Mouse (Mus musculus) E14TG2a.4 (cell line): Measurements from ENCODE around the gene Pold1.

Experiments
- H3K27me3 ChIP-seq: 2 replicates; pipeline ENCODE4 v1.6.1; 2014; ENCODE audit warnings: low read length, control low read depth; ENCODE audit not compliant: insufficient read depth
- H3K36me3 ChIP-seq: 2 replicates; pipeline ENCODE4 v1.6.1; 2014; ENCODE audit warnings: low read length, control low read depth; ENCODE audit not compliant: insufficient read depth
- H3K4me1 ChIP-seq: replicated peaks from 2 replicates; pipeline ENCODE4 v1.6.1; 2014; ENCODE audit warnings: low read depth, low read length, control low read depth
- H3K4me3 ChIP-seq: replicated peaks from 2 replicates; pipeline ENCODE4 v1.5.1; 2014; ENCODE audit warnings: mild to moderate bottlenecking, low read length
- H3K9me3 ChIP-seq: 2 replicates; pipeline ENCODE4 v1.6.1; 2014; ENCODE audit warnings: low read length, control low read depth
- CTCF ChIP-seq: conservative IDR thresholded peaks from 2 replicates; pipeline ENCODE4 v1.5.1; 2014; ENCODE audit warnings: low read length
- NANOG ChIP-seq: IDR thresholded peaks from 2 replicates; pipeline ENCODE4 v1.6.1; 2014; ENCODE audit warnings: borderline replicate concordance, low read length, mixed read lengths
- POU5F1 ChIP-seq: IDR thresholded peaks from 2 replicates; pipeline ENCODE4 v1.6.1; 2014; ENCODE audit warnings: low read length, borderline replicate concordance

The Pold1 gene

DNA sequence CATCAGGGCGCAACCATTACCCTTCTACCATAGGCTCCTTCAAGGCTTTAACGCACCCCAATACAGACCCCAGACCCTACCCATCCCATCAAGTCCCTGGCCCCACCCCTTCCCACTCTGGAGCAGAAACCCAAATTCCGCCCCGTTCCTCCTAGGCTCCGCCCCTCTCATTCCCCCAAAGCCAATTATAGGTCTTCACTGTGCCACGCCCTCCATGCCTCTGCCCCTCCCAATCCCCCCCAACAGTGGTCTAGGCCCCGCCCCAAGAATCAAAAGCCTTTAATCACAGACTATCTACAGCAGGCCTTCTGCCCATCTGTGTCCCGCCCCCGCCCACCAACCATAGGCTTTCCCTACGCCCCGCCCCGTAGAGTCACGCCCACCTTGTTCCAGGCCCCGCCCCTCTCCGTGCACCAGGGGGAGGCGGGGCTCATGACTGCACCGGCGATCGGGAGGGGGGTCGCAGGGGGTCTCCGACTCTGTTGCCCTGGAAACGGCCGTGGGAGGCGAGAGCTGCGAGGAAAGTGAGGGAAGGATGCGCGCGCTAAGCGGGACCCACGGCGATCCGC, 4.6 kb upstream of the Pold1 start:
- Histone ChIP-seq H3K4me3 (peak overlapping the region; percentile 100), H3K36me3 (peaks cover 43% of the 10 kb centered on the region), H3K4me1 (peaks cover 77% of the 10 kb centered on the region), H3K9me3 (no peaks in the 10 kb centered on the region), H3K27me3 (no peaks in the 10 kb centered on the region)
- TF ChIP-seq NANOG: no peak
- no peak for TF ChIP-seq POU5F1
- TF ChIP-seq CTCF: no peak

GRCm38 (mm10) chr7:44552141-44552908, 3.7 kb upstream of the Pold1 start:
- Histone ChIP-seq H3K4me3 (peak overlapping the region; percentile 74), H3K4me1 (peaks cover 76% of the 10 kb centered on the region), H3K36me3 (peaks cover 47% of the 10 kb centered on the region), H3K27me3 (no peaks in the 10 kb centered on the region), H3K9me3 (no peaks in the 10 kb centered on the region)
- no peak for TF ChIP-seq NANOG
- TF ChIP-seq CTCF: no peak
- no peak for TF ChIP-seq POU5F1

DNA sequence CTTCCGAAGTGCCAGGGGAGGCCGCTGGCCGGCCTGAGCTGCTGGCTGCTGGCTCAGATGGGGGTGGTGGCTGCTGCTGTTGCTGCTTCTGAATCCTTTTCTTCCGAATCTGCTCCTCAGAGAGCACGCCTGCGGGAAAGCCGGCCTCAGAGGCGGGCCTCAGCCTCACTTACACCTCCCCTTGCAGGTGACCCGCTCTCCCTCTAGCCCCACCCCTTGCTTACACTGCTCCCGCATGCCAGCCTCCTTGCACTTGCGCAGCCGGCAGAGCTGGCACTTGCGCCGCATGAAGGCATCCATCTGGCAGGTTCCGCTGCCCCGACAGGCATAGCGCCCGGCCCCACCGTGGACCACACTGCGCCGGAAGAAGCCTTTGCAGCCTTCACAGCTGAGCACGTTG, 3.1 kb upstream of the Pold1 start:
- peaks cover 52% of the 10 kb centered on the region for H3K36me3 ChIP-seq
- no peaks in the 10 kb centered on the region for H3K9me3 ChIP-seq
- H3K4me1 ChIP-seq: peaks cover 76% of the 10 kb centered on the region
- TF ChIP-seq NANOG (no peak), POU5F1 (no peak), CTCF (no peak)
- H3K4me3 ChIP-seq: peak overlapping the region; percentile 74
- no peaks in the 10 kb centered on the region for H3K27me3 ChIP-seq

GRCm38 (mm10) chr7:44551301-44551700, 2.7 kb upstream of the Pold1 start:
- peaks cover 76% of the 10 kb centered on the region for H3K4me1 ChIP-seq
- no peak for TF ChIP-seq POU5F1
- no peak for TF ChIP-seq NANOG
- no peak for TF ChIP-seq CTCF
- H3K27me3 ChIP-seq: no peaks in the 10 kb centered on the region
- H3K9me3 ChIP-seq: no peaks in the 10 kb centered on the region
- peak overlapping the region; percentile 74 for H3K4me3 ChIP-seq
- peaks cover 56% of the 10 kb centered on the region for H3K36me3 ChIP-seq

DNA sequence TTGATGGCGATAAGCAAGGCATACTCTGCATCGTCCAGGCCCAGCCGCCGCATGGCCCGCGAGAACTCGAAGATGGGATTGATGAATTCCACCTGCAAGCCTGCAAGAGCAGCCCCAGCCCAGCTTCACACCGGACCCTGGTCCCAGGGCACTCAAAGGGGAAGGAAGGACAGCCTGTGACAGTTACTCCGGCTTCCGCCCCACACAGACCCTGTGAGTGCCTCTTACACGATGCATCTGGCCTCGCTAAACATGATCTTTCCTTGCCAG, 1.7 kb upstream of the Pold1 start:
- Histone ChIP-seq H3K4me3 (no peak overlapping the region), H3K36me3 (peaks cover 55% of the 10 kb centered on the region), H3K9me3 (no peaks in the 10 kb centered on the region), H3K4me1 (peaks cover 73% of the 10 kb centered on the region), H3K27me3 (no peaks in the 10 kb centered on the region)
- TF ChIP-seq NANOG (no peak), CTCF (no peak), POU5F1 (no peak)

GRCm38 (mm10) chr7:44549621-44550408, 1.2 kb upstream of the Pold1 start:
- no peaks in the 10 kb centered on the region for H3K27me3 ChIP-seq
- peaks cover 73% of the 10 kb centered on the region for H3K4me1 ChIP-seq
- no peaks in the 10 kb centered on the region for H3K9me3 ChIP-seq
- H3K4me3 ChIP-seq: no peak overlapping the region
- TF ChIP-seq NANOG (no peak), CTCF (no peak), POU5F1 (no peak)
- peaks cover 59% of the 10 kb centered on the region for H3K36me3 ChIP-seq

GRCm38 (mm10) chr7:44547725-44548124, 924 bp downstream of the Pold1 start:
- Histone ChIP-seq H3K36me3 (peaks cover 76% of the 10 kb centered on the region), H3K4me3 (peak overlapping the region; percentile 92), H3K4me1 (peaks cover 85% of the 10 kb centered on the region), H3K27me3 (no peaks in the 10 kb centered on the region), H3K9me3 (no peaks in the 10 kb centered on the region)
- TF ChIP-seq CTCF (no peak), NANOG (no peak), POU5F1 (no peak)

GRCm38 (mm10) chr7:44547041-44547440, 1.6 kb downstream of the Pold1 start:
- H3K27me3 ChIP-seq: no peaks in the 10 kb centered on the region
- H3K9me3 ChIP-seq: no peaks in the 10 kb centered on the region
- H3K4me1 ChIP-seq: peaks cover 85% of the 10 kb centered on the region
- H3K36me3 ChIP-seq: peaks cover 76% of the 10 kb centered on the region
- H3K4me3 ChIP-seq: peak overlapping the region; percentile 92
- TF ChIP-seq POU5F1 (no peak), CTCF (no peak), NANOG (no peak)

- TF ChIP-seq POU5F1: no peak
- no peaks in the 10 kb centered on the region for H3K27me3 ChIP-seq
- H3K4me1 ChIP-seq: peaks cover 85% of the 10 kb centered on the region
- no peak overlapping the region for H3K4me3 ChIP-seq
- no peaks in the 10 kb centered on the region for H3K9me3 ChIP-seq
- peaks cover 76% of the 10 kb centered on the region for H3K36me3 ChIP-seq
Observed at GRCm38 (mm10) chr7:44546274-44546673, 2.4 kb downstream of the Pold1 start.
